Mouse (Mus musculus) CH12.LX (cell line): Measurements from ENCODE around the gene Ints7. TPM values are rescaled to one million over a fixed set of nuclear protein-coding genes. Genes with fewer than 3 reads are reported as not detected.

Experiments used
- DNase-seq: peaks from one replicate; pipeline ENCODE4 v3.0.0-alpha.2; 2013; ENCODE audit errors: extremely low read depth
- H3K27ac ChIP-seq: 2 replicates; pipeline ENCODE4 v1.5.1; 2012; ENCODE audit warnings: low read depth, mild to moderate bottlenecking, control low read depth, moderate library complexity; ENCODE audit not compliant: insufficient read depth
- H3K27me3 ChIP-seq: replicated peaks from 2 replicates; pipeline ENCODE3; 2012; ENCODE audit warnings: inconsistent platforms
- H3K36me3 ChIP-seq, 2 experiments: replicated peaks in 1 of 2; 2 replicates each; pipeline versions ENCODE3 to v1.6.1; 2012; ENCODE audit warnings: inconsistent platforms in 1 of 2, low read length in 1 of 2, mild to moderate bottlenecking in 1 of 2, mixed read lengths in 1 of 2, moderate library complexity in 1 of 2; ENCODE audit not compliant: control insufficient read depth in 1 of 2, insufficient read depth in 1 of 2
- H3K4me1 ChIP-seq, 2 experiments: 2 replicates each; pipeline ENCODE4 v1.6.1; 2012; ENCODE audit warnings: inconsistent platforms in 1 of 2, moderate library complexity in 1 of 2; ENCODE audit not compliant: insufficient read depth in 2 of 2, control insufficient read depth in 1 of 2
- H3K4me2 ChIP-seq: 2 replicates; pipeline ENCODE4 v1.6.1; 2012; ENCODE audit warnings: low read depth, mild to moderate bottlenecking, control low read depth; ENCODE audit not compliant: poor library complexity, insufficient read depth, severe bottlenecking
- H3K4me3 ChIP-seq, 3 experiments: fragments of 150-350 bp in 1 of 3; sonication (generic) in 1 of 3; replicated peaks in 1 of 3; 2 replicates each; pipeline versions ENCODE3 to v1.5.1; 2011 to 2012; ENCODE audit warnings: low read depth in 2 of 3, low read length in 2 of 3, mild to moderate bottlenecking in 2 of 3, moderate library complexity in 2 of 3, control low read depth in 1 of 3, improper control_type of control experiment in 1 of 3, inconsistent platforms in 1 of 3, mixed read lengths in 1 of 3; ENCODE audit not compliant: poor library complexity in 1 of 3
- H3K79me2 ChIP-seq: replicated peaks from 2 replicates; pipeline ENCODE4 v1.6.1; 2012; ENCODE audit warnings: mild to moderate bottlenecking, moderate library complexity; ENCODE audit not compliant: control insufficient read depth, poor library complexity, insufficient read depth, severe bottlenecking; ENCODE audit errors: extremely low read depth
- H3K9ac ChIP-seq: 2 replicates; pipeline ENCODE4 v1.6.1; 2012; ENCODE audit warnings: low read depth, mild to moderate bottlenecking, control low read depth, moderate library complexity; ENCODE audit not compliant: insufficient read depth
- H3K9me3 ChIP-seq: replicated peaks from 2 replicates; pipeline ENCODE3; 2012; ENCODE audit warnings: low read length, inconsistent platforms, mixed read lengths
- CHD1 ChIP-seq: IDR thresholded peaks from 2 replicates; pipeline ENCODE4 v1.6.1; 2012; ENCODE audit warnings: low read depth, low read length, improper control_type of control experiment, inconsistent platforms
- CHD2 ChIP-seq: IDR thresholded peaks from 2 replicates; pipeline ENCODE4 v1.6.1; 2011; ENCODE audit warnings: low read length, improper control_type of control experiment
- E2F4 ChIP-seq: IDR thresholded peaks from 2 replicates; pipeline ENCODE4 v1.6.1; 2011; ENCODE audit warnings: low read depth, low read length, improper control_type of control experiment; ENCODE audit not compliant: insufficient replicate concordance
- ELF1 ChIP-seq: IDR thresholded peaks from 2 replicates; pipeline ENCODE4 v1.6.1; 2014; ENCODE audit warnings: low read depth, mild to moderate bottlenecking, inconsistent platforms, low read length, improper control_type of control experiment
- EP300 ChIP-seq: IDR thresholded peaks from 2 replicates; pipeline ENCODE4 v1.6.1; 2011; ENCODE audit warnings: low read length, improper control_type of control experiment
- GABPA ChIP-seq: IDR thresholded peaks from 2 replicates; pipeline ENCODE4 v1.6.1; 2012; ENCODE audit warnings: low read depth, low read length, improper control_type of control experiment, inconsistent platforms; ENCODE audit not compliant: insufficient replicate concordance
- HCFC1 ChIP-seq: IDR thresholded peaks from 2 replicates; pipeline ENCODE4 v1.6.1; 2012; ENCODE audit warnings: low read depth, mild to moderate bottlenecking, inconsistent platforms, low read length, improper control_type of control experiment
- IRF4 ChIP-seq: IDR thresholded peaks from 2 replicates; pipeline ENCODE4 v1.6.1; 2014; ENCODE audit warnings: low read depth, mild to moderate bottlenecking, inconsistent platforms, low read length, improper control_type of control experiment
- JUND ChIP-seq: conservative IDR thresholded peaks from 2 replicates; pipeline ENCODE4 v1.6.1; 2011; ENCODE audit warnings: low read depth, low read length, improper control_type of control experiment
- KAT2A ChIP-seq: IDR thresholded peaks from 2 replicates; pipeline ENCODE4 v1.6.1; 2012; ENCODE audit warnings: low read length, improper control_type of control experiment, inconsistent platforms; ENCODE audit not compliant: insufficient replicate concordance
- MAFK ChIP-seq: IDR thresholded peaks from 2 replicates; pipeline ENCODE4 v1.6.1; 2011; ENCODE audit warnings: low read length, improper control_type of control experiment; ENCODE audit not compliant: insufficient replicate concordance
- MAX ChIP-seq: IDR thresholded peaks from 2 replicates; pipeline ENCODE4 v1.6.1; 2011; ENCODE audit warnings: low read length, improper control_type of control experiment
- MAZ ChIP-seq: IDR thresholded peaks from 2 replicates; pipeline ENCODE4 v1.6.1; 2012; ENCODE audit warnings: low read depth, mild to moderate bottlenecking, inconsistent platforms, low read length, improper control_type of control experiment, moderate library complexity
- MYC ChIP-seq: IDR thresholded peaks from 2 replicates; pipeline ENCODE4 v1.6.1; 2011; ENCODE audit warnings: low read depth, mild to moderate bottlenecking, improper control_type of control experiment, low read length
- NELFE ChIP-seq: IDR thresholded peaks from 2 replicates; pipeline ENCODE4 v1.6.1; 2011; ENCODE audit warnings: low read depth, low read length, improper control_type of control experiment
- NRF1 ChIP-seq: IDR thresholded peaks from 2 replicates; pipeline ENCODE4 v1.6.1; 2014; ENCODE audit warnings: low read depth, mild to moderate bottlenecking, inconsistent platforms, low read length, improper control_type of control experiment, moderate library complexity
- RAD21 ChIP-seq: IDR thresholded peaks from 2 replicates; pipeline ENCODE4 v1.6.1; 2011; ENCODE audit warnings: low read depth, mild to moderate bottlenecking, low read length, improper control_type of control experiment, moderate library complexity
- RCOR1 ChIP-seq: conservative IDR thresholded peaks from 2 replicates; pipeline ENCODE4 v1.6.1; 2012; ENCODE audit warnings: low read depth, mild to moderate bottlenecking, inconsistent platforms, low read length, improper control_type of control experiment
- UBTF ChIP-seq: IDR thresholded peaks from 2 replicates; pipeline ENCODE4 v1.6.1; 2012; ENCODE audit warnings: low read depth, mild to moderate bottlenecking, inconsistent platforms, low read length, improper control_type of control experiment, moderate library complexity
- USF1 ChIP-seq: IDR thresholded peaks from 2 replicates; pipeline ENCODE4 v1.6.1; 2014; ENCODE audit warnings: low read depth, mild to moderate bottlenecking, inconsistent platforms, low read length, improper control_type of control experiment
- USF2 ChIP-seq: conservative IDR thresholded peaks from 2 replicates; pipeline ENCODE4 v1.6.1; 2011; ENCODE audit warnings: low read depth, low read length, improper control_type of control experiment
- ZC3H11A ChIP-seq: IDR thresholded peaks from 2 replicates; pipeline ENCODE4 v1.6.1; 2012; ENCODE audit warnings: low read depth, mild to moderate bottlenecking, inconsistent platforms, low read length, improper control_type of control experiment
- ZKSCAN1 ChIP-seq: IDR thresholded peaks from 2 replicates; pipeline ENCODE4 v1.6.1; 2012; ENCODE audit warnings: low read depth, inconsistent platforms, low read length, improper control_type of control experiment, borderline replicate concordance
- ZMIZ1 ChIP-seq: IDR thresholded peaks from 2 replicates; pipeline ENCODE4 v1.6.1; 2012; ENCODE audit warnings: low read depth, mild to moderate bottlenecking, inconsistent platforms, low read length, improper control_type of control experiment
- ZNF384 ChIP-seq: IDR thresholded peaks from 2 replicates; pipeline ENCODE4 v1.6.1; 2012; ENCODE audit warnings: low read depth, low read length, improper control_type of control experiment, inconsistent platforms
- dilution Hi-C: fragments of 300-500 bp; cut with MboI; formaldehyde crosslinking; loops from 2 replicates; pipeline ENCODE4 v1.14.3; 2020; ENCODE audit warnings: low sequenced_read_pairs; ENCODE audit not compliant: extremely low pct_unique_long_range_greater_than_20kb, extremely low pct_ligation_motif_present
- in situ Hi-C: fragments of 300-500 bp; cut with MboI; formaldehyde crosslinking; loops from 3 replicates; pipeline ENCODE4 v1.14.3; 2019; ENCODE audit warnings: low sequenced_read_pairs, low pct_ligation_motif_present, low pct_unique_long_range_greater_than_20kb, mixed read lengths
- polyA plus RNA-seq: library from polyadenylated mRNA; unstranded; fragments of >175 nt; gene quantifications from 2 replicates; pipeline ENCODE4 v1.2.1, GENCODE M21; 2012; ENCODE audit warnings: low read depth; ENCODE audit not compliant: insufficient read length
- total RNA-seq, 2 experiments: library from RNA; depleted of rRNA; stranded (reverse); fragments of 300-350 nt in 1 of 2; fragments of >200 nt in 1 of 2; gene quantifications; 2 replicates each; pipeline ENCODE4 v1.2.3; 2012 to 2014

Gene Ints7
- total and polyA plus RNA-seq, 3 experiments, result 30.4 to 58.8 (median 50.5) TPM

DNA sequence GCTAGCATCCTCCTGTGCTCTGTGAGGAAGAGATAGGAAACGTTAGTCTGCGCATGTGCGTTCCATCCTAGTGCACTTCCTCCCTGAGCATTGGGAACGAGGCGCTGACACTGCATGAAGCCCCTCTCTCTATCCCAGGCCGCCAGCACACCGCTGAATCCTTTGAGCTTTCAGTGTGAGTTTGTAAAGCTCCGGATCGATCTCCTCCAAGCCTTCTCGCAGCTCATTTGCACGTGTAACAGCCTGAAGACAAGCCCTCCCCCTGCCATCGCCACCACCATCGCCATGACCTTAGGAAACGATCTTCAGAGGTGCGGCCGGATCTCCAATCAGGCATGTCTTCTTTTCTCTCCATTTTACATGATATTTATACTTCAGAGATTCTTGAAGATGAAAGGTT lies 37.4 kb downstream of the Ints7 start:
- no peak overlapping the region for H3K4me3 ChIP-seq
- dilution Hi-C loops (no loop called here), in situ Hi-C loops (loop anchor here (25.0 kb wide), 1 partner anchor 99 kb away; the partner anchor contains the start of gene Lpgat1)
- no peak for DNase-seq
- H3K4me1 ChIP-seq, result peaks cover 8 to 13% of the 10 kb centered on the region in 2 experiments
- H3K36me3 ChIP-seq, result peaks cover 75 to 93% of the 10 kb centered on the region in 2 experiments
- TF ChIP-seq GABPA (no peak), HCFC1 (no peak), EP300 (no peak), IRF4 (no peak), USF1 (no peak), CHD1 (no peak), NELFE (no peak), ZC3H11A (no peak), RCOR1 (no peak), ZMIZ1 (no peak), RAD21 (no peak), MAFK (no peak), MAZ (no peak), CHD2 (no peak), JUND (no peak)
- H3K9me3 ChIP-seq, result no peaks in the 10 kb centered on the region
- no peak overlapping the region for H3K4me2 ChIP-seq
- no peak overlapping the region for H3K27ac ChIP-seq
- H3K27me3 ChIP-seq, result no peaks in the 10 kb centered on the region
- no peak overlapping the region for H3K9ac ChIP-seq
- H3K79me2 ChIP-seq, result no peaks in the 10 kb centered on the region

GRCm38 (mm10) chr1:191616245-191616644 lies 40.8 kb downstream of the Ints7 start:
- Histone ChIP-seq H3K27ac (no peak overlapping the region), H3K9ac (no peak overlapping the region), H3K4me1 (peaks cover 0 to 5% of the 10 kb centered on the region in 2 experiments; a peak in 1 of 4 replicates), H3K4me3 (no peak overlapping the region), H3K9me3 (no peaks in the 10 kb centered on the region), H3K27me3 (no peaks in the 10 kb centered on the region), H3K4me2 (no peak overlapping the region), H3K36me3 (peaks cover 73 to 94% of the 10 kb centered on the region in 2 experiments), H3K79me2 (no peaks in the 10 kb centered on the region)
- in situ Hi-C loops (loop anchor here (25.0 kb wide), 1 partner anchor 96 kb away; the partner anchor contains the start of gene Lpgat1), dilution Hi-C loops (no loop called here)
- TF ChIP-seq ZNF384 (no peak), KAT2A (no peak), ZC3H11A (no peak), USF2 (no peak), NELFE (no peak), MYC (no peak), ELF1 (no peak), ZKSCAN1 (no peak), UBTF (no peak), CHD1 (no peak), JUND (no peak), MAFK (no peak), MAZ (no peak), E2F4 (no peak), MAX (no peak), NRF1 (no peak), ZMIZ1 (no peak)
- DNase-seq, result no peak
